Mouse (Mus musculus): ENCODE measurements around the gene Ppp1r8.
A peak's percentile ranks its signal among the peaks of the same experiment; 100 is the strongest.

Gene Ppp1r8

GRCm38 (mm10) chr4:132842970-132843704 lies at the start of gene Ppp1r8:
Gene Ppp1r8, minus strand, starts transcription at chr4:132843169.
- DNase-seq (ENCODE audit: low spot score in 2 of 2) = peak; percentile 83 to 88

DNA sequence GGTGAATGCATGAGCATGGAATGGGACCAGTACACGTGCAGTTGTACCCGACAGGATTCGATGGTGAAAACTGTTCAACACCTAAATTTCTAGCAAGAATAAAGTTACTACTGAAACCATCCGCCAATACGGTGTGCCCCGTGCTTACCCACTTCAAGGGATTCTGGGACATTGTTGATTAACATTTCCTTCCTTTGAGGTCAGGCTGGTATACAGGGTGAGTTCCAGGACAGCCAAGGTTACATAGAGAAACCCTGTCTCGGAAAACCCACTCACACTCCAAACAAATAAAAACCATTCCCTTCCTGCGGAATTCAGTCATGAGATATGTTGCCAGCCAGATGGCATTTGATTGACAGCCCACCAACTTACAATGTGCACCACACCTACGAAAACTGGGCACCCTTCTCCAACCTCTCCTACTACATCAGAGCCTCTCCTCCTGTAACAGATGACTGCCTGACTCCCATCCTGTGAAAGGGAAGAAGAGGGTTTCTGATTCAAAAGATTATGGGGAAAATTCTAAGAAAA lies 41.9 kb upstream of the Ppp1r8 start:
- no peak for DNase-seq (ENCODE audit: low spot score in 2 of 2)

DNA sequence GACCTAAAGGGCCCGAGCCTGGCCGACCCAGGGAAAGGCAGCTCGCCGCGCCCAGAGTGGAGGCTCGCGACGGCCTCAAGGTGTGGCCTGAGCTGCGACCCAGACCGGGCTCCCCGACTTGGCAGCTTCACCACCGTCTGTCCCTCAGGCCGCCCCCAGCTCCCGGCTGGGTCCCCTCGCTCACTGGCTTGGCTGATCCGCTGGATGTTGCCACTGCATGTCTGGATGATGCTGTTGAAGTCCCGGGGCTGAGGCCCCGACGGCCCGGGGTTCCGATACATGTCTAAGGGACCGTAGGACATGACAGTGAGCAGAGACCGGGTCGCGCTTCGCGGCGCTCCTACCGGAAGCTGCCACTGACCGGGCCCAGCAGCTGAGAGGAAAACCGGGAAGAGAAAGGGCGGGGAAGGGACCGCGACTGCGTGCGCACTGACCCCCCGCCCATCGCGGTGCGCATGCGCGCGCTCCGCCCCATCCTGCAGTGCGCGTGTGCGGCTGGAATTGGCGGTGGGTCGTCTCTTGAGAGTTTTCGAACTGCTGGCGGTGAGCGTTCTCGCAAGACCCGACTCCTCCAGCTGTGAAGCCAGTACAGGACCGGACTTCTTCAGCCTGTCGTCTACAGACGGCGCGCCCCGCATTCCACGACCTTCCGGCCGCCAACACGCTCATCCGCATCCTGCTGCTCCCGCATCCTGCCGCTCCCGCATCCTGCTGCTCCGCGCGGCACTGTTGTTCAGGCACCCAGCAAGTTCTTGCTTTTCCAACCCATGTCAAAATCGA lies 41.3 kb upstream of the Ppp1r8 start, which contains the start of gene Stx12:
Stx12 (minus strand) TSS at position 446 of the 780 bp plus-strand sequence.
- DNase-seq (ENCODE audit: low spot score in 2 of 2) = peak; percentile 62 to 86

- no peak for DNase-seq (ENCODE audit: low spot score in 2 of 2)
These were observed 40.6 kb upstream of the Ppp1r8 start for GRCm38 (mm10) chr4:132883561-132884063.

GRCm38 (mm10) chr4:132874363-132875097 lies 31.6 kb upstream of the Ppp1r8 start:
- no peak for DNase-seq (ENCODE audit: low spot score in 2 of 2)

DNA sequence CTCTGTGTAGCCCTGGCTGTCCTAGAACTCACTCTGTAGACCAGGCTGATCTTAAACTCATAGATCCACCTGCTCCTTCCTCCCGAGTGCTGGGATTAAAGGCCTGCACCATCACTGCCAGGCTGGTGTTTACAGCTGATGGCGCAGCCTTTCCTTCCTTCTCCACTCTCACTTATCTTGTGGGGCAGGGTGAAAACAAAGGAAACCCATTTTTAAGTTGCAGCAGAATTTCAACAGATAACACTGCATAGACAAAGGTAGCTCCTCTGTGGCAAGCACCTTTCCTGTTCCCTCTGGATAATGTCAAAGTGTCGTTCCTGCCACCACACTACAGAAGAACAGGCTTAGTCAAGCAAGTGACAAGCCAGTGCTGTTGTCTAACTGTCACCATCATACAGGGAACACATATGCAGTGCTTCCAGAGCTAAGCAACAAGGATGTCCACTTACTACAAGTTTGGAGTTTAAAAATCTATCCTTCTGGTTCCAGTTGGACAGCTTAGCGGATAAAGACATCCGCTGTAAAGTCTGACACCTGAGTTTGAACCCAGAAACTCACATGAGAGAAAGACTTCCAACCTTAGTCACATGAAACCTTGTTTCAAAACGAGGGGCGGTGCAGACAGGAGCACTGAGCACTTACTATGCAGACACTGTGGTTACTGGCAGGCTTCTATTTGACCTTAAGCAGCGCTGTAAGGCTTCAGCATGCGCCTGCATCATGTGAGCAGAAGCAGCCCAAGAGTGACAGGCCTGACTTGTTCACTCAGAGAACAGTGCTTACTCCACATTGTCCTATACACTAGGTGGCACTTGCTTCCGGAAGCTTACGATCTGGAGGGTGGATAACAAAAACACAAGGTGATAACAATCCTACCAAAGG lies 30.8 kb upstream of the Ppp1r8 start:
- no peak for DNase-seq (ENCODE audit: low spot score in 2 of 2)

GRCm38 (mm10) chr4:132871116-132871515 lies 28.1 kb upstream of the Ppp1r8 start:
- no peak for DNase-seq (ENCODE audit: low spot score in 2 of 2)

- DNase-seq (ENCODE audit: low spot score in 2 of 2) = no peak
These were observed 21.9 kb upstream of the Ppp1r8 start for GRCm38 (mm10) chr4:132864856-132865255.

- DNase-seq (ENCODE audit: low spot score in 2 of 2) = no peak
These were observed 20.0 kb upstream of the Ppp1r8 start for GRCm38 (mm10) chr4:132863012-132863411.

GRCm38 (mm10) chr4:132860880-132861279 lies 17.9 kb upstream of the Ppp1r8 start:
- no peak for DNase-seq (ENCODE audit: low spot score in 2 of 2)

GRCm38 (mm10) chr4:132843705-132844071 lies 719 bp upstream of the Ppp1r8 start:
- no peak for DNase-seq (ENCODE audit: low spot score in 2 of 2)

DNA sequence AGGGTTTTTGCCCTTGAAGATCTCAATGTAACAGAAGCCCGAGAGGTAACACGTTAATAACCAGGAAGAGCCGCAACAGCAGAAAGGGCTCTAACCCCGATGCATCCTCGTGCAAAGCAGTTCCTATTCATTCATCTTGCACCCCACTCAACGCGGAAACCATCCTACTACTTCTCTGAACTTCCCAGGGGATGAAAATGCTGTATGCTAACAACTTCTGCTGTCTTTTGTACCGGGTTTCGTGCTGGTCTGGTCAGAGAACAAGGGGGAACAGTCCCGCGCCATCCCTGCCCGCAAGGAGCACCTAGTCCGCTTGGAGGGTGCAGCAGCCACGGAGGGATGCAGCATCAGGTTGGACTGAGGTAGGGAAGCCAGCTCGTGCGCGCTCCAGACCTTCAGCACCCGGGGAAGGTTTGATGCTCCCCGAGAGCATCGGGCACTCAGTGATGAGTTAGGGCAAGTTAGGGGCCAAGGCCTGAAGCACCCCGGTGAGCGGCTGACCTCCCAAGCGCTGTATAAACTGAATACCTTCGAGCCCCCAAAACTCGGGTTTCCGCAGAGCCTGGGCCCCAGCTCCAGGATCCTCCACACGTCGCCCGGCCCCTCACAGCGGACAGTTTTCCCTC lies 575 bp downstream of the Ppp1r8 start:
- peak in 1 of 2 experiments; percentile 9 for DNase-seq (ENCODE audit: low spot score in 2 of 2)

DNA sequence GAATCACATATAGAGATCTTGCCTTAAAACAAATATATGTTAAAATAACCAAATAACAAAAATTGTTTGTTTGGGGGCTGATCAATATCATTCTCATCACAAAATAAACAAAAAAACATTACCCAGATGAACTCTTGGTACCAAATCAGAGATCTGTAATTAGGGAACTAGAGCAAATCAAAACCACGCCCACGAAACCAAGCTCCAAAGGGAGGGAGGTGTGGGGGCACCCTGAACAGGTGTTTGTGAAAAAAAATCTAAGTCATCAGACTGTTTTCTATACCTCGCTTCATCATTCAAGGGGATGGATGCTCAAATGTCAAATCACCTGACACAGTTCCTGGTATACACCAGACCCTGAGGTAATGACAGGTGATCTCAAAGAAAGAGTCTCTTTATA lies 1.5 kb downstream of the Ppp1r8 start:
- no peak for DNase-seq (ENCODE audit: low spot score in 2 of 2)

- DNase-seq (ENCODE audit: low spot score in 2 of 2) = peak in 1 of 2 experiments; percentile 74
These were observed 19.2 kb downstream of the Ppp1r8 start for GRCm38 (mm10) chr4:132823614-132824366.

GRCm38 (mm10) chr4:132818442-132818841 lies 24.5 kb downstream of the Ppp1r8 start:
- DNase-seq (ENCODE audit: low spot score in 2 of 2) = no peak

GRCm38 (mm10) chr4:132816855-132817254 lies 26.1 kb downstream of the Ppp1r8 start:
- no peak for DNase-seq (ENCODE audit: low spot score in 2 of 2)

- DNase-seq (ENCODE audit: low spot score in 2 of 2) = no peak
These were observed 26.6 kb downstream of the Ppp1r8 start for GRCm38 (mm10) chr4:132816404-132816803.

DNA sequence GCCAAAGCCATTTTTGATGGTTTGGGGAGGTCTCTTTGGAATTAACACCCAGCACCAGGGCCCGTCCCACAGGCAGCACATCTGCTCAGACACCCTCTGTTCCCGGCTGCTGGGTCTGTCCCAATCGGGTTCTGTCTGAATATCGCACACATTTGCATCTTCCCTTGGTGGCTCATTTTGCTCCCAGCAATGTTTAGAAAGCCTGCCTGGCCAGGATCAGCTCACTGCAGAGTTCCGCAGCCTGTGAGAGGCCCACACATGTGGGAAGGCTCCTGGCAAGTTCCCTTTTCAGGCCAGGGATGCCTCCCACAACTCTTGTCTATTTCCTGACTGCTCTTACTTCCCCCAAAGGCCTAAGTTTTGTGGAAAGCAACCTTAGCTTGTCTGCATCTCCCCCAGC lies 33.3 kb downstream of the Ppp1r8 start:
- peak; percentile 40 to 77 for DNase-seq (ENCODE audit: low spot score in 2 of 2)

GRCm38 (mm10) chr4:132807771-132808641 lies 35.0 kb downstream of the Ppp1r8 start:
- DNase-seq (ENCODE audit: low spot score in 2 of 2) = no peak
